Mouse (Mus musculus): ENCODE data around the gene Gfra1. TPM values are rescaled to one million over a fixed set of nuclear protein-coding genes. Genes with fewer than 3 reads are reported as not detected.

Gene Gfra1
- polyA plus RNA-seq (2014; fragmentation: Nextera tagmentation; extraction: Ambion mirVana): 22.5 and 25.0 TPM in 2 replicates

DNA sequence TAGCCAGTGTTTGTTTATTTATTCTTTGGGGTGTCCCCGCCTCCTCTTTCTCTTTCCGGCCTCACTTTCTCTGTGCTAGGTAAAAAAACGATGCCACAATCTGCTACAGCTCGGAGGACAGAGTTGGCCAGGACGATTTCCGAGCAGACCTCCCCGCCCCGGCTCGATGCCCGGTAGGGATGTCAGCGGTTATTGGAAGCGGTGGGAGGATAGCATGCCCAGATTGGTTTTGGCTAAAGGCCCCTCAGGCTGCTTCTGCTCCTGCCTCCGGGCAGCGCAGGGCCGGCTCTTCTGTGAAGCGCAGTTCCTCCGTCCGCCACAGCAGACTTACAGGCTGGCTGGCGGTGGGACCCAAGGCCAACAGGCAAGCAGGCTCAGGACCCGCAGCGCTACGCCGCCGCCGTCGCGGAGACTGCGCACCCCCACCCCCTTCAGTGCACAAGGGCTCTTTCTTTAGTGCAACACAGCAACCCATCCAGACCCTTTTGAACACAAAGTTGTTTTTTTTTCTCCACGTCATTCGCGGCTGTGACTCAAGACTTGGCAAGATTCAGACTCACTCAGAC, at the start of gene Gfra1:
TSS of gene Gfra1 (minus strand) at position 414 of the 566 bp plus-strand sequence.
- no peaks in the 10 kb centered on the region for H3K9me3 ChIP-seq (ENCODE audit: control insufficient read depth, low read length)

GRCm38 (mm10) chr19:58500049-58500448, 44.3 kb upstream of the Gfra1 start:
- Histone ChIP-seq H3K9me3 (ENCODE audit: control insufficient read depth, low read length) (no peaks in the 10 kb centered on the region), H3K4me1 (ENCODE audit: control insufficient read depth, insufficient read depth, low read length) (no peaks in the 10 kb centered on the region), H3K36me3 (ENCODE audit: control insufficient read depth, insufficient read depth, low read length) (no peaks in the 10 kb centered on the region), H3K27me3 (replicated peaks; ENCODE audit: control insufficient read depth, insufficient read depth, low read length) (no peaks in the 10 kb centered on the region), H3K9ac (ENCODE audit: low read depth, low read length) (no peak overlapping the region), H3K4me3 (ENCODE audit: low read depth, low read length) (no peak overlapping the region), H3K4me2 (ENCODE audit: low read depth, low read length) (no peak overlapping the region), H3K27ac (replicated peaks; ENCODE audit: low read depth, low read length) (no peak overlapping the region)
- WGBS: 80% methylated on average over 2 of the region's 2 CpGs
- peak; percentile 32 for DNase-seq (ENCODE audit: low spot score)
- ATAC-seq (ENCODE audit: low read depth): no peak

More for the DNA sequence above, at the start of gene Gfra1:
- peak; percentile 76 for DNase-seq (ENCODE audit: low spot score)
- ATAC-seq (ENCODE audit: low read depth): peak; percentile 15; the same call in 1 of the 2 replicates
- peak within 1 kb of the TSS; percentile 63 for H3K9ac ChIP-seq (ENCODE audit: low read depth, low read length)
- H3K4me3 ChIP-seq (ENCODE audit: low read depth, low read length): peak within 1 kb of the TSS; percentile 48
- H3K4me2 ChIP-seq (ENCODE audit: low read depth, low read length): peak within 1 kb of the TSS; percentile 91
- H3K27me3 ChIP-seq (replicated peaks; ENCODE audit: control insufficient read depth, insufficient read depth, low read length): peaks cover 71% of the 10 kb centered on the region
- H3K4me1 ChIP-seq (ENCODE audit: control insufficient read depth, insufficient read depth, low read length): peaks cover 47% of the 10 kb centered on the region
- no peaks in the 10 kb centered on the region for H3K36me3 ChIP-seq (ENCODE audit: control insufficient read depth, insufficient read depth, low read length)
- H3K27ac ChIP-seq (replicated peaks; ENCODE audit: low read depth, low read length): peak within 1 kb of the TSS; percentile 16
- under 1% methylated on average over 31 of the region's 31 CpGs for WGBS

- H3K27me3 ChIP-seq (replicated peaks; ENCODE audit: control insufficient read depth, insufficient read depth, low read length): no peaks in the 10 kb centered on the region
- H3K4me2 ChIP-seq (ENCODE audit: low read depth, low read length): no peak overlapping the region
- no peaks in the 10 kb centered on the region for H3K4me1 ChIP-seq (ENCODE audit: control insufficient read depth, insufficient read depth, low read length)
- H3K36me3 ChIP-seq (ENCODE audit: control insufficient read depth, insufficient read depth, low read length): no peaks in the 10 kb centered on the region
- no peak overlapping the region for H3K9ac ChIP-seq (ENCODE audit: low read depth, low read length)
- ATAC-seq (ENCODE audit: low read depth) (no peak), DNase-seq (ENCODE audit: low spot score) (no peak)
- H3K27ac ChIP-seq (replicated peaks; ENCODE audit: low read depth, low read length): no peak overlapping the region
- H3K4me3 ChIP-seq (ENCODE audit: low read depth, low read length): no peak overlapping the region
- WGBS: 74% methylated on average over 3 of the region's 3 CpGs
- H3K9me3 ChIP-seq (ENCODE audit: control insufficient read depth, low read length): no peaks in the 10 kb centered on the region
Observed at GRCm38 (mm10) chr19:58499420-58499966, 43.8 kb upstream of the Gfra1 start.

DNA sequence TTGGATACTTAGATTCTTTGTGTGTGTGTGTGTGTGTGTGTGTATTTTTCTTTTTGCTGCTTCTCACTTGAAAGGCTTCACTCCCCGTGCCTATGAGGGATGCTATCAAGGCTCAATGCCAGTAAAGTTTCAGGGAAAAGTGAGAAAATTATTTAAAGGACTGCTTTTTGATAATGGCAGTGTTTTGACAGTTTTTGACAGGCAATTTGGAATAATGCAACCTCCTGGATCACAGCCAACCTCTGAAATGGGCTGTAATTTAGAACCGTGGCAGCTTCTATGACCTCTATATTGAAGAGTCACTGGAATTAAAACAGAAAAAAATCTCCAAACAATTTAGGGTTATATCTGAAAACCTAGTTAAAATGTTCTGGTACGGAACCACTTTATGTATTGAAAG, 41.4 kb upstream of the Gfra1 start:
- WGBS: 34% methylated on average over 3 of the region's 3 CpGs

DNA sequence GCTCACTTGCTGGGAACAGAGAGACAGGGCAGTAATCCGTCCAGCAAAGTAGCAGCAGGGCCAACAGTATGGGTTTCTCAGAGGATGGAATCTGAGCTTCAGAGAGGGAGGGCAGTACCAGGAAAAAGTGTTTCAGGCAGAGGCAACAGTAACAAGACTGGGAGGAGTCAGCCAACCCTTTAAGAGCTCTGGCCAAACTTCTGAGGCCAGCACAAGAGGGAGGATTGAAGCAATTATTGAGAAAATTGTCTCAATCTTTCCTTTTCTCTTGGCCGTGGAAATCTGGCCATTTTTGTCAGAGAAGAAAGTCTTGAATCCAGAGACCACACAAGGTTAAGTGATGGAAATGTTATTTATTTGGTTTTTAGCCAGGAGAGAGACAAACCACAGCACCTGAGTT, 31.0 kb upstream of the Gfra1 start:
- H3K4me2 ChIP-seq (ENCODE audit: low read depth, low read length): no peak overlapping the region
- no peak overlapping the region for H3K9ac ChIP-seq (ENCODE audit: low read depth, low read length)
- no peaks in the 10 kb centered on the region for H3K27me3 ChIP-seq (replicated peaks; ENCODE audit: control insufficient read depth, insufficient read depth, low read length)
- H3K9me3 ChIP-seq (ENCODE audit: control insufficient read depth, low read length): peaks cover 20% of the 10 kb centered on the region; the same call in 1 of the 2 replicates
- WGBS: 26% methylated on average over 2 of the region's 2 CpGs
- DNase-seq (ENCODE audit: low spot score): peak; percentile 52
- no peak overlapping the region for H3K4me3 ChIP-seq (ENCODE audit: low read depth, low read length)
- H3K36me3 ChIP-seq (ENCODE audit: control insufficient read depth, insufficient read depth, low read length): no peaks in the 10 kb centered on the region
- ATAC-seq (ENCODE audit: low read depth): no peak
- no peak overlapping the region for H3K27ac ChIP-seq (replicated peaks; ENCODE audit: low read depth, low read length)
- H3K4me1 ChIP-seq (ENCODE audit: control insufficient read depth, insufficient read depth, low read length): peaks cover 7% of the 10 kb centered on the region; the same call in 1 of the 2 replicates

More for the DNA sequence above, 41.4 kb upstream of the Gfra1 start:
- no peaks in the 10 kb centered on the region for H3K4me1 ChIP-seq (ENCODE audit: control insufficient read depth, insufficient read depth, low read length)
- H3K4me2 ChIP-seq (ENCODE audit: low read depth, low read length): no peak overlapping the region
- DNase-seq (ENCODE audit: low spot score) (peak; percentile 30), ATAC-seq (ENCODE audit: low read depth) (no peak)
- H3K27me3 ChIP-seq (replicated peaks; ENCODE audit: control insufficient read depth, insufficient read depth, low read length): no peaks in the 10 kb centered on the region
- H3K9me3 ChIP-seq (ENCODE audit: control insufficient read depth, low read length): no peaks in the 10 kb centered on the region
- no peaks in the 10 kb centered on the region for H3K36me3 ChIP-seq (ENCODE audit: control insufficient read depth, insufficient read depth, low read length)
- H3K4me3 ChIP-seq (ENCODE audit: low read depth, low read length): no peak overlapping the region
- H3K9ac ChIP-seq (ENCODE audit: low read depth, low read length): no peak overlapping the region
- no peak overlapping the region for H3K27ac ChIP-seq (replicated peaks; ENCODE audit: low read depth, low read length)

- no peak overlapping the region for H3K4me2 ChIP-seq (ENCODE audit: low read depth, low read length)
- H3K4me3 ChIP-seq (ENCODE audit: low read depth, low read length): no peak overlapping the region
- H3K36me3 ChIP-seq (ENCODE audit: control insufficient read depth, insufficient read depth, low read length): no peaks in the 10 kb centered on the region
- ATAC-seq (ENCODE audit: low read depth) (no peak), DNase-seq (ENCODE audit: low spot score) (peak; percentile 33)
- peaks cover 14% of the 10 kb centered on the region; the same call in 1 of the 2 replicates for H3K9me3 ChIP-seq (ENCODE audit: control insufficient read depth, low read length)
- no peaks in the 10 kb centered on the region for H3K27me3 ChIP-seq (replicated peaks; ENCODE audit: control insufficient read depth, insufficient read depth, low read length)
- no peak overlapping the region for H3K9ac ChIP-seq (ENCODE audit: low read depth, low read length)
- WGBS: 65% methylated on average over 9 of the region's 9 CpGs
- no peak overlapping the region for H3K27ac ChIP-seq (replicated peaks; ENCODE audit: low read depth, low read length)
- peaks cover 7% of the 10 kb centered on the region; the same call in 1 of the 2 replicates for H3K4me1 ChIP-seq (ENCODE audit: control insufficient read depth, insufficient read depth, low read length)
Observed at GRCm38 (mm10) chr19:58482373-58482977, 26.8 kb upstream of the Gfra1 start.

- H3K36me3 ChIP-seq (ENCODE audit: control insufficient read depth, insufficient read depth, low read length): no peaks in the 10 kb centered on the region
- H3K4me3 ChIP-seq (ENCODE audit: low read depth, low read length): no peak overlapping the region
- H3K9me3 ChIP-seq (ENCODE audit: control insufficient read depth, low read length): 0 out of 2 replicates have a peak, but pooled peaks cover under 1% of the 10 kb centered on the region
- no peaks in the 10 kb centered on the region for H3K4me1 ChIP-seq (ENCODE audit: control insufficient read depth, insufficient read depth, low read length)
- WGBS: 79% methylated on average over 3 of the region's 3 CpGs
- H3K27me3 ChIP-seq (replicated peaks; ENCODE audit: control insufficient read depth, insufficient read depth, low read length): no peaks in the 10 kb centered on the region; the same call in 1 of the 2 replicates
- H3K4me2 ChIP-seq (ENCODE audit: low read depth, low read length): no peak overlapping the region
- H3K27ac ChIP-seq (replicated peaks; ENCODE audit: low read depth, low read length): no peak overlapping the region
- no peak overlapping the region for H3K9ac ChIP-seq (ENCODE audit: low read depth, low read length)
- ATAC-seq (ENCODE audit: low read depth) (no peak), DNase-seq (ENCODE audit: low spot score) (no peak)
Observed at GRCm38 (mm10) chr19:58474251-58474650, 18.5 kb upstream of the Gfra1 start.

DNA sequence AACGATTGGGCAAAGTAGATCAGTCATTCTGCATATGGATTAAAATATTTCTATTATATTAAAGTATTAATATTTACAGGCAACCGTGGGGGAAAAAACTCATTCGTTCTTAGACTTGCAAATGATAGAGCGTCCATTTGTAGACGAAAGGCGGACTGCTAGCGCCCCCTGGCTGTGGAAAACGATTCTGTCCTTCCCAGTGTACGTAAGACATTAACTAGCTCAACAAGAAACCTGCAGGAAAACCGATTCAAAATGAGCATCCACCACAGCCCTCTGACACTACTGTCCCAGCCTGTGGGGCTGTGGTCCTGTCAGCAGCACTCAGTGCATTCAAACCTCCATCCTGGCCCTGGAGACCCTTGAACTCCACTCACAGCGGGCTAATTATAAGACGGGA, 13.7 kb upstream of the Gfra1 start:
- 16% methylated on average over 12 of the region's 12 CpGs for WGBS
- ATAC-seq (ENCODE audit: low read depth): peak; percentile 62; the same call in 1 of the 2 replicates
- H3K27ac ChIP-seq (replicated peaks; ENCODE audit: low read depth, low read length): no peak overlapping the region

More for the DNA sequence above, 13.7 kb upstream of the Gfra1 start:
- Histone ChIP-seq H3K4me3 (ENCODE audit: low read depth, low read length) (no peak overlapping the region), H3K27me3 (replicated peaks; ENCODE audit: control insufficient read depth, insufficient read depth, low read length) (no peaks in the 10 kb centered on the region; the same call in 1 of the 2 replicates), H3K9ac (ENCODE audit: low read depth, low read length) (no peak overlapping the region), H3K9me3 (ENCODE audit: control insufficient read depth, low read length) (no peaks in the 10 kb centered on the region), H3K36me3 (ENCODE audit: control insufficient read depth, insufficient read depth, low read length) (no peaks in the 10 kb centered on the region), H3K4me2 (ENCODE audit: low read depth, low read length) (no peak overlapping the region), H3K4me1 (ENCODE audit: control insufficient read depth, insufficient read depth, low read length) (peaks cover 13% of the 10 kb centered on the region; the same call in 1 of the 2 replicates)
- peak; percentile 90 for DNase-seq (ENCODE audit: low spot score)

Measured in embryonic facial prominence, embryonic 14.5 days (tissue).